Comparison of ENCODE assay signal across 8 mouse cellular contexts in the genomic region with DNA sequence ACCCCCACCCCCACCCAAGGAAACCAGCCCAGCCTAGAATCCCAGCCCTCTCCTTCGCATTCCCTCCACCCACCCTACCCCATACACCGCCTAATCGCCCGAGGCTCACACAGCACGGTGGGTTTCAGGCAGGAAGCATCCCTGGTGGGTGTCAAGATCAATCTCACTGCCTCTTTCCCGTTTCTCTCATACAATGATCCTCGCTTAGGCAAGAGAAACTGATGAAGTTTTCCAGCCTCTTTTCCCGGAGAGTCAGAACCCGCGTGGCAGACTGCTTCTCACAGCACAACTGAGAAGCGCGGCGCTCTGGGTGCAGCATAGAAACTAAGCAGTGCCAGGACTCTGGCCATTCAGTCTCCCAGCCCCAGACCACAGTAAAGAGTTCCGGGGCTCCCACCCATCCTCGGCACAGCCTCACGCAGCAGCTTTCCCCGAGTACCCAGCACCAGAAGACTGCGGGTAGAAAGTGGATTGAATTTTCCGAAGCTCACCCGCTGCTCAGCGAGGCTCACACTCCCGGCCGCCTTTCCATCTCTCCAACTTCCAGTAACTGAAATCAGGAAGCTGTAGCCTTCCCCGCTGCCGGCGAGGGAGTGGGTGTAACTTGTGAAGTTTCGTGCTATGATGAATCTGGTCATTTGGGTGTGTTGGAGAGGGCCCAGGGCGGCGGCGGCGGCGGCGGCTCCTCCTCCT.
DNase-seq lines count a peak whose midpoint lies in the region; ATAC-seq and TF ChIP-seq lines count a peak whose summit lies in the region.

No protein-coding gene starts in this region.

- H3K27ac ChIP-seq in lung, embryonic 16.5 days (ENCODE audit: low read length), result peak overlapping the region; percentile 16

- POLR2A ChIA-PET in Patski (lab: Charles Lee), result interaction anchor here (0.7 kb wide), 1 partner anchor 108 kb away, joined by 5 read pairs; no protein-coding TSS in a partner anchor

- H3K36me3 ChIP-seq in lung, embryonic 16.5 days (ENCODE audit: control insufficient read depth, insufficient read depth, low read length), result no peaks in the 10 kb centered on the region

- TF ChIP-seq CTCF in Patski (IDR thresholded peaks at IDR 0.05), result no peak

- H3K9me3 ChIP-seq in lung, embryonic 16.5 days (ENCODE audit: control insufficient read depth, low read length), result no peaks in the 10 kb centered on the region

- intact Hi-C loops in heart, postnatal 36 days (cut with DNase I), result no loop called here

- H3K27me3 ChIP-seq in Patski, result no peaks in the 10 kb centered on the region
- no peaks in the 10 kb centered on the region for H3K27me3 ChIP-seq in lung, embryonic 16.5 days (ENCODE audit: control insufficient read depth, insufficient read depth, low read depth, low read length)

- CTCF ChIA-PET in Patski (lab: Charles Lee), result no interaction called here

- peak overlapping the region; percentile 53 for H3K4me3 ChIP-seq in lung, embryonic 16.5 days (ENCODE audit: low read length)

- peak overlapping the region; percentile 58 for H3K9ac ChIP-seq in lung, embryonic 16.5 days (ENCODE audit: low read length)

- H3K4me1 ChIP-seq in lung, embryonic 16.5 days (replicated peaks; ENCODE audit: control insufficient read depth, insufficient read depth, low read length), result peaks cover 13% of the 10 kb centered on the region; the same call in 1 of the 2 replicates

- in situ Hi-C loops in Patski (cut with MboI; ENCODE audit: low pct_unique_long_range_greater_than_20kb), result no loop called here

- DNase-seq in Patski (ENCODE audit: low read depth, low spot score), result no peak
- DNase-seq in cerebellum, adult 18-20 months, result peak; percentile 77
- DNase-seq in forelimb bud, embryonic 11.5 days (ENCODE audit: low read depth, low spot score), result peak; percentile 38
- DNase-seq in heart, postnatal 36 days, result peak; percentile 58 to 60
- DNase-seq in layer of hippocampus, postnatal 10 days (ENCODE audit: low spot score in 2 of 2), result peak; percentile 34 to 50
- peak; percentile 48 for DNase-seq in ovary, postnatal 14 days (ENCODE audit: low spot score)
- no peak for DNase-seq in spleen, postnatal 10 days (ENCODE audit: low spot score in 2 of 2)

- ATAC-seq in Patski, result peak; percentile 75
- ATAC-seq in lung, embryonic 16.5 days (ENCODE audit: low read depth), result peak; percentile 66

- under 1% methylated on average over 30 of the region's 33 CpGs for WGBS in lung, embryonic 16.5 days

- H3K4me2 ChIP-seq in lung, embryonic 16.5 days (ENCODE audit: low read depth, low read length), result peak overlapping the region; percentile 78

Comparison
In these comparisons a context has a peak if more than half of its experiments do, and no peak if none do; other contexts are left out.
1. DNase-seq: peak in cerebellum, adult 18-20 months (2 of 2), forelimb bud, embryonic 11.5 days (single experiment), heart, postnatal 36 days (2 of 2), layer of hippocampus, postnatal 10 days (2 of 2) and ovary, postnatal 14 days (single experiment); none in Patski (single experiment) and spleen, postnatal 10 days (0 of 2).